Mouse (Mus musculus) hindbrain, embryonic 12.5 days (tissue): ENCODE results near the gene Prickle4. TPM values are rescaled to one million over a fixed set of nuclear protein-coding genes. Genes with fewer than 3 reads are reported as not detected.

Experiments used
- ATAC-seq: fragments of 200-750 bp; cut with Nextera tagmentation; 2 replicates; pipeline ENCODE4 v1.8.0; 2017; ENCODE audit warnings: moderate TSS enrichment; ENCODE audit not compliant: low FRiP score
- H3K27ac ChIP-seq: fragments of 300-500 bp; sonication (generic); 2 replicates; pipeline ENCODE4 v1.5.1; 2016; ENCODE audit warnings: mild to moderate bottlenecking
- H3K27me3 ChIP-seq: fragments of 300-500 bp; sonication (generic); 2 replicates; pipeline ENCODE4 v1.6.1; 2016; ENCODE audit warnings: mild to moderate bottlenecking
- H3K36me3 ChIP-seq: fragments of 300-500 bp; sonication (generic); 2 replicates; pipeline ENCODE4 v1.6.1; 2016; ENCODE audit warnings: mild to moderate bottlenecking
- H3K4me1 ChIP-seq: fragments of 300-500 bp; sonication (generic); 2 replicates; pipeline ENCODE4 v1.6.1; 2016
- H3K4me2 ChIP-seq: fragments of 300-500 bp; sonication (generic); replicated peaks from 2 replicates; pipeline ENCODE4 v1.6.1; 2016; ENCODE audit warnings: mild to moderate bottlenecking
- H3K4me3 ChIP-seq: fragments of 300-500 bp; sonication (generic); 2 replicates; pipeline ENCODE4 v1.5.1; 2016; ENCODE audit warnings: mild to moderate bottlenecking
- H3K9ac ChIP-seq: fragments of 300-500 bp; sonication (generic); 2 replicates; pipeline ENCODE4 v1.6.1; 2016; ENCODE audit warnings: mild to moderate bottlenecking, moderate library complexity
- H3K9me3 ChIP-seq: fragments of 300-500 bp; sonication (generic); replicated peaks from 2 replicates; pipeline ENCODE4 v1.6.1; 2016; ENCODE audit warnings: mild to moderate bottlenecking
- WGBS: fragments of 180-500 bp; shearing (Covaris S2); methylation state at CpG from one replicate; pipeline ENCODE4 v1.1.7; 2016; 5-methylcytosine and 5-hydroxymethylcytosine counted together
- polyA plus RNA-seq: library from polyadenylated mRNA; unstranded; fragments of >200 nt; fragmentation: Nextera tagmentation; extraction: Ambion mirVana; gene quantifications from 2 replicates; pipeline ENCODE4 v1.2.1, GENCODE M21; 2016

The Prickle4 gene
- polyA plus RNA-seq = 0.63 and 1.2 TPM in 2 replicates

DNA sequence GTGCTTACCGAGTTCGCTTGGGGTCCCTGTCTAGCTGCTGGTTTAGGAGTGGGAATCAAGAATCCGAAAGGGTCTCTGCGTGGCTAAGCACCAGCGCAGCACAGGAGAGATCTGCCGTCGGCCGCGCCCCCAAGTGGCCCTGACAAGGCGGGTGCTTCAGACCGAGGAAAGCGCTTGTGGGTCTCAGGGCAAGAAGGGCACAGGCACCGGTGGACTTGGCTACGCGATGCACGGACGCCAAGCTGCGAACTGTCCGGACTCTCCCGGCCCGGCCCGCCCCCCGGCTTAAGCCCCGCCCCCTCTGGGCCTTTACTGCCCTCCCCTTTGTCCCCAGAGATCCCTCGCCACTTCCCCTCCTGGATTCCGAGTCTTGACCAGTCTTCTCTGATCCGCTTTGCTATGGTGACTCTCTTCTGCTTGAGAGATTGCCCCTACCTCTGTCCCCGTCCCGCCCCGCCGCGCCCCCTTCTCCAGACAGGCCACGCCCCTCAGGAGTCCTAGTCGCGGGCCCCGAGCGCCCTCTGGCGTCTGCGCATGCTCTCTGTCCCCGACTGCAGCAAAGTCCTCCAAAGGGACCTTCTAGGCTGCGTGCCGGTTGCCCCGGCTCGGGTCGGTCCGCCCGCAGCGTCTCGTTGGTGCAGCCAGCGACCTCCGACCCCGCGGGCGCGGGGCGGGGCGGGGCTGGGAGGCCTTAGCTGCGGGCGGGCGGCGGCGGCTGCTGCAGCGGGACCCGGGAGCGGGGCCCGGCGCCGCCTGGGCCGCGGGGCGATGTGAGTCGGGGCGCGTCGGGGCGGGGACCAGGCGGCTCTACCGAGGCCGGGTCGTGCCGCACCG, at the start of gene Prickle4:
Gene Prickle4, minus strand, starts transcription at position 234 of the 834 bp plus-strand sequence.
- H3K4me3 ChIP-seq = peak within 1 kb of the TSS; percentile 74
- H3K36me3 ChIP-seq = peaks cover 14% of the 10 kb centered on the region; the same call in 1 of the 2 replicates
- WGBS = under 1% methylated on average over 74 of the region's 82 CpGs
- H3K4me2 ChIP-seq = peak within 1 kb of the TSS; percentile 70
- peaks cover 7% of the 10 kb centered on the region; the same call in 1 of the 2 replicates for H3K27me3 ChIP-seq
- peak within 1 kb of the TSS; percentile 84 for H3K9ac ChIP-seq
- ATAC-seq = peak; percentile 96
- no peaks in the 10 kb centered on the region for H3K9me3 ChIP-seq
- H3K4me1 ChIP-seq = peaks cover 13% of the 10 kb centered on the region
- H3K27ac ChIP-seq = peak within 1 kb of the TSS; percentile 74

GRCm38 (mm10) chr17:47744086-47744485, 49.5 kb upstream of the Prickle4 start:
- H3K4me2 ChIP-seq = no peak overlapping the region
- H3K27ac ChIP-seq = no peak overlapping the region
- no peak overlapping the region for H3K4me3 ChIP-seq
- no peaks in the 10 kb centered on the region for H3K36me3 ChIP-seq
- no peak overlapping the region for H3K9ac ChIP-seq
- H3K4me1 ChIP-seq = peaks cover 8% of the 10 kb centered on the region
- no peaks in the 10 kb centered on the region; the same call in 1 of the 2 replicates for H3K9me3 ChIP-seq
- peaks cover 7% of the 10 kb centered on the region for H3K27me3 ChIP-seq
- ATAC-seq = no peak
- WGBS = 93% methylated on average over 14 of the region's 14 CpGs

- Histone ChIP-seq H3K4me3 (no peak overlapping the region), H3K4me2 (no peak overlapping the region), H3K9ac (no peak overlapping the region), H3K4me1 (peaks cover 17% of the 10 kb centered on the region), H3K36me3 (no peaks in the 10 kb centered on the region), H3K9me3 (no peaks in the 10 kb centered on the region; the same call in 1 of the 2 replicates), H3K27me3 (peaks cover 16% of the 10 kb centered on the region), H3K27ac (no peak overlapping the region)
- WGBS = 52% methylated on average over 16 of the region's 16 CpGs
- ATAC-seq = no peak
Observed at GRCm38 (mm10) chr17:47742991-47743734, 48.6 kb upstream of the Prickle4 start.

- Histone ChIP-seq H3K27me3 (peaks cover 29% of the 10 kb centered on the region), H3K4me3 (no peak overlapping the region)
Observed at GRCm38 (mm10) chr17:47740186-47740585, 45.6 kb upstream of the Prickle4 start.

DNA sequence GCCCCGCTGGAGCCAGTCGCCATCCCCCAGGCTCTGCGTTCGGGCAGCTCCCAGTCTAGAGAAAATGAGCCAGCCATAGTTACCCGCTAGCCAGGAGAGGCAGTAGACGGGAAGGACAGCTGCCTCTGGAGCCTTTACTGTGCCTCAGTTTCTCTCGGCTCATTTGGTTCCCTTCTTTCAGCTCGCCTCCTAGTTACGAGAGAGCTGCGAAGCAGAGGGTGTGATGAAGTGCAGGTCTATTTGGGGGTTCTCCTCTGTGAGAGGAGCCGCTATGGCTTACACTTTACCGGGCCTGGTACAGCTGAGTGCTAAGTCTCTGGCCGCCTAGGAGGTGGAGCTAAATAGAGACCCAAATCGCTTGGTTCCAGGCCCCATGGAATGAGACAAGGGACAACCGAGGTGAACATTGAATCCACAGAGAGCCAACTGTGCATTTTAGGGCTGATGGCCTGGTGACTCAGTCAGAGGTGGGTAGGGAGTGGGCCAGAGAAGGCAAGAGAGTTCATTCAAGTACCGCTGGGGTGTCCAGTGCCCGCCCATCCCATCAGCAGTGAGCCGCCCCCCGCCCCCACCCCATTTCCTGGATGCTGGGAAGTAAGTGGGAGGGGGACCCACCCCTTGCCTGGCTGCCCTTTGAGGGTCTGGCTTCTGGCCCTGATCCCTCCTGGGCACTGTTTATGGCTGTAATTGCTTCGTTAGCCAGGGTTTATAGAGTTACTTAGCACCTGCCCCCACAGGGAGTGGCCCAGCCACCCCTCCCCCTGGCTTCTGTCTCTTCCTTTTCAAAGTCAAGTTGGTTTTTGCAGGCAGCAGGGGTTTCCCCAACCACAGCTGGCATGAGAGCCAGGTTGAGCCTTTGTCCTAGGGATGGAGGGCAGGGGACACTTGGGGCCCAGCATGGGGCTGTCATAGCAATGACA, 44.6 kb upstream of the Prickle4 start:
- H3K4me3 ChIP-seq = peak overlapping the region; percentile 50
- H3K9ac ChIP-seq = peak overlapping the region; percentile 70; the same call in 1 of the 2 replicates
- WGBS = 3% methylated on average over 20 of the region's 20 CpGs
- no peaks in the 10 kb centered on the region for H3K36me3 ChIP-seq
- peaks cover 29% of the 10 kb centered on the region for H3K27me3 ChIP-seq
- H3K27ac ChIP-seq = peak overlapping the region; percentile 52; the same call in 1 of the 2 replicates
- peak overlapping the region; percentile 90 for H3K4me2 ChIP-seq
- H3K4me1 ChIP-seq = peaks cover 29% of the 10 kb centered on the region
- no peaks in the 10 kb centered on the region for H3K9me3 ChIP-seq
- ATAC-seq = no peak

More at GRCm38 (mm10) chr17:47740186-47740585, 45.6 kb upstream of the Prickle4 start:
- H3K4me2 ChIP-seq = no peak overlapping the region
- no peak overlapping the region for H3K9ac ChIP-seq
- no peak overlapping the region for H3K27ac ChIP-seq
- 67% methylated on average over 2 of the region's 2 CpGs for WGBS
- no peak for ATAC-seq
- no peaks in the 10 kb centered on the region; the same call in 1 of the 2 replicates for H3K9me3 ChIP-seq
- no peaks in the 10 kb centered on the region for H3K36me3 ChIP-seq
- peaks cover 29% of the 10 kb centered on the region for H3K4me1 ChIP-seq

DNA sequence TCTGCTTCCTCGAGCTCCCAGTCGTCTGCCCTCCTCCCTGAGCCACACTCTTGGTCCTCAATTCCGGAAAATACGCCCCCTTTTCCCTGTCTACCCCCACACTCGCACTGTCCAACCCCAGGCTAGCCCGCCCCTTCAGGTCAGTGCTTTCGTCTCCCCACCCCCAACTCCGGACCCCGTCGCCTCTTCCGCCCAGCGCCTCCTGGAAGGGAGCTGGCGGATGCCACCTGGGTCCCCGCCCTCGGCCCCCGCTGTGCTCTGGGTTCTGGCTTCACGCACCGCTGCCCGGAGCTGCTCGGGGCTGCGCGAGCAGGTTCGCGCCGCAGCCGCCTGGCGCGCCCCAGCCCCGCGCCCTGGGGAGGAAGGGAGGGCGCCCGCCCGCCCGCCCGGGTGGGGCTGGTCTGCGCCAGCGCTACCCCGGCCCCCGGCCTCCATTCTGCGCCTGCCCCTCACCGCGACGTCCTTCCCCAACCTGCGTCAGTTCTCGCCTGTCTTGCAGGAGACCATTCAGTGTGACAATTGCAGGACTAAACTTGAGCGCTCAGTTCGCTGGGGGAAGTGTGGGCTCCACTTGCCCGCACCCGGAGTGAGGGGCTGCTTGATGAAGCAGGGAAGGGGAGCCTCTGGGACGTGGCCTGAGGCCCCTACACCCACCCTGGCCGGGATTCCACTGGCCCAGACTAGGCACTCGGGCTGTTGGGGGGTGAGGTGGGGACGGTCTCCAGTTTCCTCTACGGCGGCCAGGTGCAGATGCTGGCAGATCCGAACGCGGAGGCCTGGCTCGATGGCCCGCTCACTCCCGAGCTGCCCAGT, 43.7 kb upstream of the Prickle4 start:
- Histone ChIP-seq H3K4me1 (peaks cover 29% of the 10 kb centered on the region), H3K27ac (peak overlapping the region; percentile 52; the same call in 1 of the 2 replicates), H3K9ac (peak overlapping the region; percentile 70), H3K4me2 (peak overlapping the region; percentile 90), H3K27me3 (peaks cover 32% of the 10 kb centered on the region), H3K9me3 (no peaks in the 10 kb centered on the region), H3K36me3 (no peaks in the 10 kb centered on the region), H3K4me3 (peak overlapping the region; percentile 50)
- WGBS = under 1% methylated on average over 49 of the region's 61 CpGs
- ATAC-seq = peak; percentile 55

- no peaks in the 10 kb centered on the region for H3K9me3 ChIP-seq
- peak overlapping the region; percentile 52 for H3K27ac ChIP-seq
- 1% methylated on average over 36 of the region's 60 CpGs for WGBS
- ATAC-seq = peak; percentile 75
- peaks cover 29% of the 10 kb centered on the region for H3K4me1 ChIP-seq
- H3K4me3 ChIP-seq = peak overlapping the region; percentile 50
- no peaks in the 10 kb centered on the region for H3K36me3 ChIP-seq
- peaks cover 32% of the 10 kb centered on the region for H3K27me3 ChIP-seq
- peak overlapping the region; percentile 90 for H3K4me2 ChIP-seq
- peak overlapping the region; percentile 70 for H3K9ac ChIP-seq
Observed at GRCm38 (mm10) chr17:47737271-47738065, 42.9 kb upstream of the Prickle4 start.

GRCm38 (mm10) chr17:47736856-47737255, 42.3 kb upstream of the Prickle4 start, which contains the start of gene Tfeb:
Tfeb (plus strand) TSS chr17:47737030.
- Histone ChIP-seq H3K9me3 (no peaks in the 10 kb centered on the region), H3K27me3 (peaks cover 32% of the 10 kb centered on the region), H3K4me2 (peak within 1 kb of the TSS; percentile 90), H3K4me3 (peak within 1 kb of the TSS; percentile 50), H3K36me3 (no peaks in the 10 kb centered on the region), H3K9ac (peak within 1 kb of the TSS; percentile 70), H3K27ac (peak within 1 kb of the TSS; percentile 52), H3K4me1 (peaks cover 29% of the 10 kb centered on the region)
- ATAC-seq = peak; percentile 70
- 0% methylated on average over 41 of the region's 47 CpGs for WGBS

DNA sequence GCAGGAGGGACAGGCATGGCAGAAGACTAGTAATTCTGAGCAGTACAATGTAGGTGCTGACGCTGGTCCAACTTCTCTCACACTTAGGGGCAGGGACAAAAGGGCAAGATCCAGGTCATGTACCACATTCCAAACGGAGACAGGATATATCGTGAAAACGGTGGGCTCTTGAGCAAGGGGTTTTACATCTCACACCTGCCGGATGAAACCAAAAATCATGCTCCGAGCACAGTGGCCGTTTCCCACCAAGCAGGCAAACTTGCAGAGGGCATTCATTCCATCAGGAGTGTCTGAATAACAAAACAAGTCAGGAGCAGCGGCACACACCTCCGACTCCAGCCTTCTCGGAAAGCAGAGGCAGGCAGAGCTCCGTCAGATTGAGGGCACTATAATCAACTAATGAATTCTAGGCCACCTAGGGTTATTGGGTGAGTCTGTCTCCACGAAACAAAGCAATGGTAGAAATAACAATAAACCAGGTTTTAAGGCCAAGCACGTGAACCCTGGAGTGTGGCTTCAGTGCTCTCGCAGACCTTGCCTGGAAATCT, 41.1 kb upstream of the Prickle4 start:
- Histone ChIP-seq H3K36me3 (no peaks in the 10 kb centered on the region), H3K4me1 (peaks cover 29% of the 10 kb centered on the region), H3K27ac (no peak overlapping the region), H3K4me2 (no peak overlapping the region), H3K27me3 (peaks cover 32% of the 10 kb centered on the region), H3K9ac (no peak overlapping the region), H3K4me3 (no peak overlapping the region), H3K9me3 (no peaks in the 10 kb centered on the region)
- ATAC-seq = no peak
- 71% methylated on average over 14 of the region's 14 CpGs for WGBS
